Mouse (Mus musculus) fibroblast of lung, adult 2 months (primary cell): ENCODE measurements around the gene Esrrg.

Source experiments
- DNase-seq: peaks from one replicate; pipeline ENCODE4 v3.0.0-alpha.2; 2011; ENCODE audit warnings: low read depth

The Esrrg gene

GRCm38 (mm10) chr1:187997584-187998338, 389.2 kb downstream of the Esrrg start:
- DNase-seq = no peak

GRCm38 (mm10) chr1:187999121-187999520, 390.5 kb downstream of the Esrrg start:
- DNase-seq = no peak

- DNase-seq = no peak
Measured at GRCm38 (mm10) chr1:188000189-188000588, 391.6 kb downstream of the Esrrg start.

- no peak for DNase-seq
Measured at GRCm38 (mm10) chr1:188006820-188007491, 398.4 kb downstream of the Esrrg start.

- DNase-seq = no peak
Measured at GRCm38 (mm10) chr1:188008476-188008875, 399.9 kb downstream of the Esrrg start.

- no peak for DNase-seq
Measured at GRCm38 (mm10) chr1:188009868-188010267, 401.3 kb downstream of the Esrrg start.

GRCm38 (mm10) chr1:188010860-188011259, 402.3 kb downstream of the Esrrg start:
- DNase-seq = no peak

GRCm38 (mm10) chr1:188014411-188014810, 405.8 kb downstream of the Esrrg start:
- no peak for DNase-seq

GRCm38 (mm10) chr1:188017956-188018862, 409.6 kb downstream of the Esrrg start:
- peak; percentile 16 for DNase-seq

GRCm38 (mm10) chr1:188029205-188029604, 420.6 kb downstream of the Esrrg start:
- no peak for DNase-seq

GRCm38 (mm10) chr1:188030116-188030515, 421.5 kb downstream of the Esrrg start:
- DNase-seq = no peak

GRCm38 (mm10) chr1:188031276-188031675, 422.7 kb downstream of the Esrrg start:
- DNase-seq = no peak

- no peak for DNase-seq
Measured at GRCm38 (mm10) chr1:188035957-188036356, 427.4 kb downstream of the Esrrg start.

GRCm38 (mm10) chr1:188046691-188047121, 438.1 kb downstream of the Esrrg start:
- no peak for DNase-seq

- DNase-seq = no peak
Measured at GRCm38 (mm10) chr1:188047148-188047547, 438.6 kb downstream of the Esrrg start.

GRCm38 (mm10) chr1:188055888-188056287, 447.3 kb downstream of the Esrrg start:
- DNase-seq = no peak

GRCm38 (mm10) chr1:188057892-188058291, 449.3 kb downstream of the Esrrg start:
- no peak for DNase-seq

- no peak for DNase-seq
Measured at GRCm38 (mm10) chr1:188059006-188059405, 450.4 kb downstream of the Esrrg start.

- DNase-seq = no peak
Measured at GRCm38 (mm10) chr1:188060493-188060892, 451.9 kb downstream of the Esrrg start.

GRCm38 (mm10) chr1:188068833-188069232, 460.2 kb downstream of the Esrrg start:
- no peak for DNase-seq

GRCm38 (mm10) chr1:188069849-188070248, 461.3 kb downstream of the Esrrg start:
- DNase-seq = no peak

- peak; percentile 18 for DNase-seq
Measured at GRCm38 (mm10) chr1:188077561-188078195, 469.1 kb downstream of the Esrrg start.
